Mouse (Mus musculus): ENCODE results near the gene Vkorc1l1.

GRCm38 (mm10) chr5:129941495-129942045 is at the start of gene Vkorc1l1:
- TF ChIP-seq CTCF (IDR thresholded peaks at IDR 0.05; ENCODE audit: insufficient read depth, low read length) (no peak), POLR2A (IDR thresholded peaks at IDR 0.05; ENCODE audit: borderline replicate concordance, extremely low read depth, low read depth, low read length) (no peak)

Measured in lung, adult 2 months (tissue).